In genomic region chr6:59489001-59489575, GRCm38 (mm10) we compare ENCODE assay signal across 18 mouse cellular contexts.
DNase-seq lines count a peak whose midpoint lies in the region; ATAC-seq lines count a peak whose summit lies in the region.
"Had no signal": no experiment of that assay in that cellular context is flagged by ENCODE, and none has a peak within 500 bp of the region (broad histone marks: within the 10 kb centered on the region; RNA-seq: fewer than 3 reads in every experiment).

No protein-coding gene starts in this region.

- H3K4me2 ChIP-seq in hindbrain, embryonic 16.5 days (ENCODE audit: low read length): no peak overlapping the region
- no peak overlapping the region for H3K4me2 ChIP-seq in hindbrain, embryonic 11.5 days (replicated peaks; ENCODE audit: low read depth, low read length)
- H3K4me2 ChIP-seq: embryonic facial prominence, embryonic 15.5 days; limb, embryonic 15.5 days; midbrain, embryonic 13.5 days had no signal

- H3K4me3 ChIP-seq in hindbrain, embryonic 16.5 days (ENCODE audit: low read length): no peak overlapping the region
- H3K4me3 ChIP-seq in hindbrain, embryonic 11.5 days (ENCODE audit: low read depth, low read length): no peak overlapping the region
- H3K4me3 ChIP-seq: embryonic facial prominence, embryonic 15.5 days; limb, embryonic 15.5 days; midbrain, embryonic 13.5 days had no signal

- intact Hi-C loops in heart, postnatal 36 days (cut with DNase I): no loop called here

- H3K27ac ChIP-seq in hindbrain, embryonic 16.5 days (ENCODE audit: low read depth, low read length): no peak overlapping the region
- no peak overlapping the region for H3K27ac ChIP-seq in hindbrain, embryonic 11.5 days (ENCODE audit: low read depth, low read length)
- H3K27ac ChIP-seq: embryonic facial prominence, embryonic 15.5 days; kidney, postnatal 0 days; limb, embryonic 15.5 days; midbrain, embryonic 13.5 days had no signal

- DNase-seq in cerebellum, postnatal 10 days: peak; percentile 41 to 49
- no peak for DNase-seq in hindbrain, embryonic 11.5 days (ENCODE audit: low spot score)
- peak; percentile 61 for DNase-seq in brain, adult 2 months (ENCODE audit: low read depth, low spot score)
- peak; percentile 24 to 38 for DNase-seq in layer of hippocampus, adult 8-10 months (ENCODE audit: low spot score in 2 of 2)
- no peak for DNase-seq in heart, postnatal 36 days
- no peak for DNase-seq in spleen, postnatal 14 days (ENCODE audit: low spot score in 2 of 2)
- DNase-seq: adrenal gland, postnatal 14 days; cerebellum, adult 11 months; gastrocnemius, postnatal 25 days; lung, adult 18-20 months; lung, postnatal 4 days had no signal

- no peaks in the 10 kb centered on the region for H3K4me1 ChIP-seq in hindbrain, embryonic 16.5 days (ENCODE audit: control insufficient read depth, insufficient read depth, low read depth, low read length)
- H3K4me1 ChIP-seq in hindbrain, embryonic 11.5 days (replicated peaks; ENCODE audit: control insufficient read depth, insufficient read depth, low read length): no peaks in the 10 kb centered on the region
- H3K4me1 ChIP-seq: embryonic facial prominence, embryonic 15.5 days; limb, embryonic 15.5 days had no signal

- 74% methylated on average over 3 of the region's 3 CpGs for WGBS in hindbrain, embryonic 16.5 days
- WGBS in hindbrain, embryonic 11.5 days: 84% methylated on average over 3 of the region's 3 CpGs

- no peaks in the 10 kb centered on the region for H3K27me3 ChIP-seq in hindbrain, embryonic 16.5 days (replicated peaks; ENCODE audit: control insufficient read depth, insufficient read depth, low read length)
- H3K27me3 ChIP-seq in hindbrain, embryonic 11.5 days (ENCODE audit: control insufficient read depth, insufficient read depth, low read length): no peaks in the 10 kb centered on the region
- H3K27me3 ChIP-seq: embryonic facial prominence, embryonic 15.5 days; limb, embryonic 15.5 days; midbrain, embryonic 13.5 days had no signal

- H3K9me3 ChIP-seq in hindbrain, embryonic 16.5 days (ENCODE audit: control insufficient read depth, low read length): no peaks in the 10 kb centered on the region
- H3K9me3 ChIP-seq in hindbrain, embryonic 11.5 days (ENCODE audit: control insufficient read depth, low read length): no peaks in the 10 kb centered on the region
- H3K9me3 ChIP-seq: embryonic facial prominence, embryonic 15.5 days; limb, embryonic 15.5 days; midbrain, embryonic 13.5 days had no signal

- no peak overlapping the region for H3K9ac ChIP-seq in hindbrain, embryonic 16.5 days (ENCODE audit: low read depth, low read length)
- H3K9ac ChIP-seq in hindbrain, embryonic 11.5 days (ENCODE audit: low read depth, low read length): no peak overlapping the region
- H3K9ac ChIP-seq: embryonic facial prominence, embryonic 15.5 days; limb, embryonic 15.5 days; midbrain, embryonic 13.5 days had no signal

- no peak for ATAC-seq in cerebellum, adult (ENCODE audit: insufficient number of reproducible peaks, low FRiP score, low TSS enrichment)
- peak; percentile 40; the same call in 1 of the 2 replicates for ATAC-seq in hindbrain, embryonic 16.5 days
- ATAC-seq in hindbrain, embryonic 11.5 days (ENCODE audit: low FRiP score): no peak
- ATAC-seq: intestine, postnatal 0 days; midbrain, embryonic 13.5 days had no signal

- H3K36me3 ChIP-seq in hindbrain, embryonic 16.5 days (ENCODE audit: control insufficient read depth, insufficient read depth, low read length): no peaks in the 10 kb centered on the region
- no peaks in the 10 kb centered on the region for H3K36me3 ChIP-seq in hindbrain, embryonic 11.5 days (ENCODE audit: control insufficient read depth, insufficient read depth, low read length)
- H3K36me3 ChIP-seq: embryonic facial prominence, embryonic 15.5 days; limb, embryonic 15.5 days; midbrain, embryonic 13.5 days had no signal

Comparison
In these comparisons a context has a peak if more than half of its experiments do, and no peak if none do; other contexts are left out.
1. DNase-seq: peak in cerebellum, postnatal 10 days (2 of 2), brain, adult 2 months (single experiment) and layer of hippocampus, adult 8-10 months (2 of 2); none in hindbrain, embryonic 11.5 days (single experiment), heart, postnatal 36 days (0 of 2) and spleen, postnatal 14 days (0 of 2).